Mouse (Mus musculus): Measurements from ENCODE around the gene Slc13a5. TPM values are rescaled to one million over a fixed set of nuclear protein-coding genes. Genes with fewer than 3 reads are reported as not detected.

The Slc13a5 gene
- polyA plus RNA-seq, 1 experiment from 2014 or later, result 0.35 TPM

DNA sequence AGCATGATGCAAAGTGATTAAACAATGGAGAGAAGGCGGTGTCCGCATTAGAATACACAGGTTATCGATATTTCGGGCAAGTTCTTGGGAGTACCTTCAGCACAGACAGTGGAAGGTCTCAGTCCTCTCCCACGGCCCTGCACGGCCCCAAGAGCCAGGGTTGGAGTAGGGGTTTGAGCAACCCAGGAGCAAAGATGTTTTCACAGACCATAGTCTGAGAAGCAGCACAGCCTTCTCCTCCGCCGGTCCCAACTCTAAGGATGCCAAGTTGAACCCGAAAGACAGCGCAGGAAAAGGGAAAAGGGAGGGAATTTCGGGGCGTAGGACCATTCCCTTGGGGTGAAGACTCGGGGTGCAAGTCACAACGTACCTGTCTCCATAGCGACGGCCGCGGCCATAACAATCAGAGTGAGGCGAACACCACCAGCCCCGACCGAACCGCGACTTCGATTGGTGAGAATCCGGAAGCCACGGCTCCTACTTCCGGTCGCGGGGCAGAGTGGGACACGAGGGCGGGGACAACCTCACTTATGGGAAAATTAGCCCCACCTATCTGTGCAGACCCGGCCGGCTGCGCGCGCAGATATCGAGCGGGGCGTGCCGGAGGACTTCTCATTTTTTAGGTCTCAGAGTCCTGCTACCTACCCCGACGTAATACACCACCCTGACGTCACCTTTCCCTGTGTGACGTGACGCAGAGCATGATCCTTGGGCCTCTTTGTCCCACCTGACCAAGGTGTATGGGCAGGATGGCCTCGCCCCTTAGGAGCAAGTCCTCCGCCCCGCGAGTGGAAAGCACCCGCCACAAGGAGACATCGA, 52.2 kb downstream of the Slc13a5 start:
- no peaks in the 10 kb centered on the region for H3K27me3 ChIP-seq (ENCODE audit: control insufficient read depth, insufficient read depth, low read depth, low read length)
- H3K27ac ChIP-seq (ENCODE audit: low read length), result peak overlapping the region; percentile 67
- peak overlapping the region; percentile 75 for H3K9ac ChIP-seq (ENCODE audit: low read length)
- H3K4me3 ChIP-seq (ENCODE audit: low read length), result peak overlapping the region; percentile 88
- peaks cover 12% of the 10 kb centered on the region for H3K36me3 ChIP-seq (ENCODE audit: control insufficient read depth, insufficient read depth, low read length)
- no peaks in the 10 kb centered on the region for H3K9me3 ChIP-seq (ENCODE audit: control insufficient read depth, low read length)
- peaks cover 15% of the 10 kb centered on the region; the same call in 1 of the 2 replicates for H3K4me1 ChIP-seq (replicated peaks; ENCODE audit: control insufficient read depth, insufficient read depth, low read length)
- peak; percentile 98 for ATAC-seq (ENCODE audit: low read depth)
- under 1% methylated on average over 51 of the region's 51 CpGs for WGBS
- peak overlapping the region; percentile 97 for H3K4me2 ChIP-seq (ENCODE audit: low read depth, low read length)

GRCm38 (mm10) chr11:72207834-72208377, 59.1 kb downstream of the Slc13a5 start:
- ATAC-seq (ENCODE audit: low read depth), result no peak
- H3K9ac ChIP-seq (ENCODE audit: low read length), result peak overlapping the region; percentile 88
- no peaks in the 10 kb centered on the region for H3K27me3 ChIP-seq (ENCODE audit: control insufficient read depth, insufficient read depth, low read depth, low read length)
- peaks cover 15% of the 10 kb centered on the region for H3K4me1 ChIP-seq (replicated peaks; ENCODE audit: control insufficient read depth, insufficient read depth, low read length)
- peaks cover 12% of the 10 kb centered on the region for H3K36me3 ChIP-seq (ENCODE audit: control insufficient read depth, insufficient read depth, low read length)
- 7% methylated on average over 17 of the region's 17 CpGs for WGBS
- H3K4me3 ChIP-seq (ENCODE audit: low read length), result peak overlapping the region; percentile 94
- no peaks in the 10 kb centered on the region for H3K9me3 ChIP-seq (ENCODE audit: control insufficient read depth, low read length)
- H3K27ac ChIP-seq (ENCODE audit: low read length), result peak overlapping the region; percentile 78; the same call in 1 of the 2 replicates
- peak overlapping the region; percentile 63 for H3K4me2 ChIP-seq (ENCODE audit: low read depth, low read length)

DNA sequence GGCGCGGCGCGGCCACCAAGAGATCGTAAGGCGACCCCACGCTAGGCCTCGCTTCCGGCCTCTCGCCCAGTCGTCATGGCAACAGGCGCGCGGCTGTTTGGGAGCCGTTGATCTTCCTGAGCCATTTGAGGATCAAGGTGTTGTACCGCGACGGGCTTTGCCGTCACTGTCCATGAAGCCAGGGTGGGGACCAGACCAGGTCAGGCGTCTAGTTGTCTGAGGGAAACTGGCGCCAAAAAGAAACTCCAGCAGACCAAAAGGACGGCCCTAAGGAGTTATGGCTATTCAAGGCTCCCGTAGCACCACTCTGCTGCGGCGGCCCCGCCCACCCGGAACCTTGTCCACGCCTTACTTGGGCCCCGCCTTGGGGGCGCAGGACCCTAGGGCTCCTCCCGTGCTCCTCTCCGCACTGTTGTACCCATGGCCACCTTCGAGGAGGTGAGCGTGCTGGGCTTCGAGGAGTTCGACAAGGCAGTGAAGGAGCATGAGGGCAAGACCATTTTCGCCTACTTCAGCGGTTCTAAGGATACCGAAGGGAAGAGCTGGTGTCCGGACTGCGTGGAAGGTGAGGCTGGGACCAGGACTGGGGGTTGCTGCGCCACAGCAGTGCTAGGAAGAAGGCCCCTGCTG, 59.7 kb downstream of the Slc13a5 start, which contains the start of the genes 4933427D14Rik and Txndc17:
TSS of gene 4933427D14Rik (minus strand) at position 256 of the 630 bp plus-strand sequence.
TSS of gene Txndc17 (plus strand) at position 344 of the 630 bp plus-strand sequence.
- Histone ChIP-seq H3K9ac (ENCODE audit: low read length) (peak within 1 kb of the TSS; percentile 88), H3K27me3 (ENCODE audit: control insufficient read depth, insufficient read depth, low read depth, low read length) (no peaks in the 10 kb centered on the region), H3K4me1 (replicated peaks; ENCODE audit: control insufficient read depth, insufficient read depth, low read length) (peaks cover 15% of the 10 kb centered on the region), H3K9me3 (ENCODE audit: control insufficient read depth, low read length) (no peaks in the 10 kb centered on the region), H3K4me3 (ENCODE audit: low read length) (peak within 1 kb of the TSS; percentile 94), H3K36me3 (ENCODE audit: control insufficient read depth, insufficient read depth, low read length) (peaks cover 12% of the 10 kb centered on the region), H3K27ac (ENCODE audit: low read length) (peak within 1 kb of the TSS; percentile 78), H3K4me2 (ENCODE audit: low read depth, low read length) (peak within 1 kb of the TSS; percentile 63)
- 0% methylated on average over 42 of the region's 42 CpGs for whole genome bisulfite sequencing
- peak; percentile 98 for ATAC-seq (ENCODE audit: low read depth)

DNA sequence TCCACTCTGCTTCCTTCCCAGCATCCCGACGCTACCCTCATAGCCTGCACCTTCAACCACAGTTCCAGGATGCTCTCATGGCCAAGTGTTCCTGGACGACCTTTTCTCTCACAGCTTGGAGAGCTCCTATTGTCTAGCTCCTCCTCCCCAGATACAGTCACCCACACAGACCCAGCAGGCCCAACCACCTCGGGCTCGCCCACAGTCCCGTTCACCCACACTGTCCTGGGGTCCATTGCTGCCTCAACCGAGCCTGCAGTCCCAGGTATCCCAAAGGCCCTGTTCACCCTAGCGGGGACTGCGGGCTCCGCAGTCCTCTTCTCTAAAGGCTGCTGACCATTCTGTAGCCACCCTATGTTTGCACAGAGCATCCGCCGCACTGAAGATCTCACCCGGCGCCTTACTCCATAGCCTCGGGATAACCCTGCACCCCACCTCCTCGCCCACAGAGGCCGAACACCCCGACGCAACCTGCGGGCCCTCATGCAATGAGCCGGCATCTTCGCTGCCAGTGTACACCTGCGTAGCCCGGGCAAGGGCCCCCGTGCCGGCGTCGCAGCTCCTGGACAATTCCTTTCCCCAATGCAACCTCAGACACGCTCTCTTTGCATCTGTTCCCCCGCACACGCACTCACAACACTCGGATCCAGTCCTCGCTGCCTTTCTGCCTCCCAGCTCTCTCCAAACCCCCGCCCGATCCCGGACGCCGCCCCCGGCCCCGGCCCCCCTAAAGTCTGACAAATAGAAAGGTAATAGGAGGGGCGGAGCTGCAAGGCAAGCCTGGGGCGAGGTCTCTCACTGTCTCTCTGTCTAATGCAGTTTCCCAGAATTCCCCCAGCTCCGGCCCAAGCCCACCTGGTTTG, 60.5 kb downstream of the Slc13a5 start, which contains the start of gene Gm43951:
TSS of gene Gm43951 (minus strand) at position 500 of the 863 bp plus-strand sequence.
- peak within 1 kb of the TSS; percentile 78 for H3K27ac ChIP-seq (ENCODE audit: low read length)
- H3K4me3 ChIP-seq (ENCODE audit: low read length), result peak within 1 kb of the TSS; percentile 94
- H3K4me1 ChIP-seq (replicated peaks; ENCODE audit: control insufficient read depth, insufficient read depth, low read length), result peaks cover 15% of the 10 kb centered on the region
- WGBS, result under 1% methylated on average over 43 of the region's 43 CpGs
- ATAC-seq (ENCODE audit: low read depth), result peak; percentile 55
- H3K9ac ChIP-seq (ENCODE audit: low read length), result peak within 1 kb of the TSS; percentile 88
- H3K4me2 ChIP-seq (ENCODE audit: low read depth, low read length), result peak within 1 kb of the TSS; percentile 63
- H3K9me3 ChIP-seq (ENCODE audit: control insufficient read depth, low read length), result no peaks in the 10 kb centered on the region
- H3K36me3 ChIP-seq (ENCODE audit: control insufficient read depth, insufficient read depth, low read length), result peaks cover 10% of the 10 kb centered on the region
- no peaks in the 10 kb centered on the region for H3K27me3 ChIP-seq (ENCODE audit: control insufficient read depth, insufficient read depth, low read depth, low read length)

DNA sequence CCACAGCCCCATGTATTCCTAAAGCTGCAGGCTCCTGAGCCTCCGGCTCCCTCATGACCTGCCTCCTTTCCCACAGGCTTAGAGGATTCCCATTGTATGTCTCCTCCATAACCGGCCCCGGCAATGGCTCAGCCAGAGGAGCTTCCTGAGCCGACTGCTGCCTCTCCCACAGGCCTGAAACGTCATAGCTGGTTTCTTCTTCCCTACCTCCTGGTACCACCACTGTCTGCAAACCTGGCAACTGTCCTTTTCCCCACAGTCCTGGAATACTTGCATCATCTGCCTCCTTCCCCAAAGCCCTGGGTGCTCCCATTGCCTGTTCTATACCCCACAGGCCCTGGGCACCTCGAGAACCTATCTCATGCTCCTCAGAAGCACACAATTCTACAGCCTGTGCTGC, 61.8 kb downstream of the Slc13a5 start:
- Histone ChIP-seq H3K4me2 (ENCODE audit: low read depth, low read length) (no peak overlapping the region), H3K4me3 (ENCODE audit: low read length) (no peak overlapping the region), H3K9me3 (ENCODE audit: control insufficient read depth, low read length) (no peaks in the 10 kb centered on the region), H3K36me3 (ENCODE audit: control insufficient read depth, insufficient read depth, low read length) (no peaks in the 10 kb centered on the region; the same call in 1 of the 2 replicates), H3K27me3 (ENCODE audit: control insufficient read depth, insufficient read depth, low read depth, low read length) (no peaks in the 10 kb centered on the region), H3K9ac (ENCODE audit: low read length) (0 out of 2 replicates have a peak overlapping the region, but pooled peaks have one; percentile 2), H3K27ac (ENCODE audit: low read length) (no peak overlapping the region), H3K4me1 (replicated peaks; ENCODE audit: control insufficient read depth, insufficient read depth, low read length) (peaks cover 15% of the 10 kb centered on the region)
- 81% methylated on average over 6 of the region's 6 CpGs for WGBS
- no peak for ATAC-seq (ENCODE audit: low read depth)

DNA sequence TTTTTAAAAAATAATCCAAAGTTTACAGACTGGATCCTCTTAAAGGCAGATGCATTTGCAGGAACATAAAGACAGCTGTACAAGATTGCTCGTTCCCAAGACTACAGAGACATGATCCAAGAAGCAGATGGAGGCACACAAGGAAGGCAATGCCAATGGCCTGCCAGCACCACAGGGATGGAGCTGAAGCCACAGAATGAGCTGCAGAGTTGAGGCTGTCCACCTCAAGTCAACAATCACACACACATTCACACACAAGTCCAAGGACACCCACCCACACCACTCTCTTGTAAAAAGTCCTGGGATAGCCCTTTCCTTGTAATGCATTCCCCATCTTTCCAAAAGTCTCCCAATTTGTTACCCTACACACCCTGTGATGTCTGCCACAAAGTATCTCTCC, 63.6 kb downstream of the Slc13a5 start:
- Histone ChIP-seq H3K27ac (ENCODE audit: low read length) (no peak overlapping the region), H3K4me3 (ENCODE audit: low read length) (no peak overlapping the region), H3K4me1 (replicated peaks; ENCODE audit: control insufficient read depth, insufficient read depth, low read length) (peaks cover 15% of the 10 kb centered on the region), H3K27me3 (ENCODE audit: control insufficient read depth, insufficient read depth, low read depth, low read length) (no peaks in the 10 kb centered on the region), H3K36me3 (ENCODE audit: control insufficient read depth, insufficient read depth, low read length) (peaks cover under 1% of the 10 kb centered on the region; the same call in 1 of the 2 replicates), H3K9me3 (ENCODE audit: control insufficient read depth, low read length) (no peaks in the 10 kb centered on the region), H3K9ac (ENCODE audit: low read length) (no peak overlapping the region), H3K4me2 (ENCODE audit: low read depth, low read length) (no peak overlapping the region)
- ATAC-seq (ENCODE audit: low read depth), result no peak
- WGBS, result 74% methylated on average over 1 of the region's 1 CpGs

GRCm38 (mm10) chr11:72196506-72196905, 70.5 kb downstream of the Slc13a5 start:
- ATAC-seq (ENCODE audit: low read depth), result no peak
- H3K27ac ChIP-seq (ENCODE audit: low read length), result peak overlapping the region; percentile 32; the same call in 1 of the 2 replicates

GRCm38 (mm10) chr11:72194259-72194658, 72.8 kb downstream of the Slc13a5 start:
- Histone ChIP-seq H3K9ac (ENCODE audit: low read length) (no peak overlapping the region), H3K4me1 (replicated peaks; ENCODE audit: control insufficient read depth, insufficient read depth, low read length) (no peaks in the 10 kb centered on the region), H3K4me3 (ENCODE audit: low read length) (no peak overlapping the region), H3K9me3 (ENCODE audit: control insufficient read depth, low read length) (no peaks in the 10 kb centered on the region), H3K27me3 (ENCODE audit: control insufficient read depth, insufficient read depth, low read depth, low read length) (no peaks in the 10 kb centered on the region), H3K4me2 (ENCODE audit: low read depth, low read length) (no peak overlapping the region), H3K36me3 (ENCODE audit: control insufficient read depth, insufficient read depth, low read length) (peaks cover 13% of the 10 kb centered on the region), H3K27ac (ENCODE audit: low read length) (no peak overlapping the region)
- WGBS, result 84% methylated on average over 2 of the region's 2 CpGs
- no peak for ATAC-seq (ENCODE audit: low read depth)

More at GRCm38 (mm10) chr11:72196506-72196905, 70.5 kb downstream of the Slc13a5 start:
- Histone ChIP-seq H3K4me2 (ENCODE audit: low read depth, low read length) (no peak overlapping the region), H3K27me3 (ENCODE audit: control insufficient read depth, insufficient read depth, low read depth, low read length) (no peaks in the 10 kb centered on the region), H3K9me3 (ENCODE audit: control insufficient read depth, low read length) (no peaks in the 10 kb centered on the region), H3K4me1 (replicated peaks; ENCODE audit: control insufficient read depth, insufficient read depth, low read length) (no peaks in the 10 kb centered on the region), H3K36me3 (ENCODE audit: control insufficient read depth, insufficient read depth, low read length) (peaks cover 10% of the 10 kb centered on the region), H3K4me3 (ENCODE audit: low read length) (no peak overlapping the region), H3K9ac (ENCODE audit: low read length) (no peak overlapping the region)
- WGBS, result 78% methylated on average over 8 of the region's 8 CpGs
